Mouse (Mus musculus): ENCODE measurements around the gene Axl. TPM values are rescaled to one million over a fixed set of nuclear protein-coding genes. Genes with fewer than 3 reads are reported as not detected.

Gene Axl
- polyA plus RNA-seq, 1 experiment: 31.0 TPM

GRCm38 (mm10) chr7:25712801-25713200, 75.7 kb downstream of the Axl start:
- Histone ChIP-seq H3K4me1 (ENCODE audit: control insufficient read depth, insufficient read depth, low read length) (0 out of 2 replicates have a peak, but pooled peaks cover 3% of the 10 kb centered on the region), H3K4me3 (ENCODE audit: insufficient read depth, low read depth, low read length) (no peak overlapping the region), H3K27ac (ENCODE audit: insufficient read depth, low read depth, low read length) (no peak overlapping the region), H3K27me3 (replicated peaks; ENCODE audit: control insufficient read depth, insufficient read depth, low read length) (no peaks in the 10 kb centered on the region), H3K36me3 (ENCODE audit: control insufficient read depth, insufficient read depth, low read length) (no peaks in the 10 kb centered on the region; the same call in 1 of the 2 replicates)
- WGBS: 86% methylated on average over 9 of the region's 9 CpGs
- TF ChIP-seq CTCF (conservative IDR thresholded peaks at IDR 0.05; ENCODE audit: insufficient read depth, insufficient read length, low read depth, low read length) (no peak), POLR2A (IDR thresholded peaks at IDR 0.05; ENCODE audit: low read depth, low read length) (no peak)
- DNase-seq: no peak

GRCm38 (mm10) chr7:25711731-25712197, 76.7 kb downstream of the Axl start:
- Histone ChIP-seq H3K4me1 (ENCODE audit: control insufficient read depth, insufficient read depth, low read length) (0 out of 2 replicates have a peak, but pooled peaks cover 3% of the 10 kb centered on the region), H3K4me3 (ENCODE audit: insufficient read depth, low read depth, low read length) (no peak overlapping the region), H3K36me3 (ENCODE audit: control insufficient read depth, insufficient read depth, low read length) (no peaks in the 10 kb centered on the region; the same call in 1 of the 2 replicates), H3K27me3 (replicated peaks; ENCODE audit: control insufficient read depth, insufficient read depth, low read length) (no peaks in the 10 kb centered on the region), H3K27ac (ENCODE audit: insufficient read depth, low read depth, low read length) (no peak overlapping the region)
- DNase-seq: no peak
- TF ChIP-seq POLR2A (IDR thresholded peaks at IDR 0.05; ENCODE audit: low read depth, low read length) (no peak), CTCF (conservative IDR thresholded peaks at IDR 0.05; ENCODE audit: insufficient read depth, insufficient read length, low read depth, low read length) (no peak)
- WGBS: 60% methylated on average over 7 of the region's 7 CpGs

- H3K27ac ChIP-seq (ENCODE audit: insufficient read depth, low read depth, low read length): no peak overlapping the region
- no peak for DNase-seq
- H3K27me3 ChIP-seq (replicated peaks; ENCODE audit: control insufficient read depth, insufficient read depth, low read length): no peaks in the 10 kb centered on the region
- 0 out of 2 replicates have a peak, but pooled peaks cover 3% of the 10 kb centered on the region for H3K4me1 ChIP-seq (ENCODE audit: control insufficient read depth, insufficient read depth, low read length)
- H3K4me3 ChIP-seq (ENCODE audit: insufficient read depth, low read depth, low read length): no peak overlapping the region
- no peaks in the 10 kb centered on the region; the same call in 1 of the 2 replicates for H3K36me3 ChIP-seq (ENCODE audit: control insufficient read depth, insufficient read depth, low read length)
- WGBS: 67% methylated on average over 5 of the region's 5 CpGs
- TF ChIP-seq POLR2A (IDR thresholded peaks at IDR 0.05; ENCODE audit: low read depth, low read length): no peak
- no peak for TF ChIP-seq CTCF (conservative IDR thresholded peaks at IDR 0.05; ENCODE audit: insufficient read depth, insufficient read length, low read depth, low read length)
These were observed 77.3 kb downstream of the Axl start for GRCm38 (mm10) chr7:25711165-25711564.

- Histone ChIP-seq H3K36me3 (ENCODE audit: control insufficient read depth, insufficient read depth, low read length) (no peaks in the 10 kb centered on the region; the same call in 1 of the 2 replicates), H3K27ac (ENCODE audit: insufficient read depth, low read depth, low read length) (no peak overlapping the region), H3K27me3 (replicated peaks; ENCODE audit: control insufficient read depth, insufficient read depth, low read length) (no peaks in the 10 kb centered on the region), H3K4me1 (ENCODE audit: control insufficient read depth, insufficient read depth, low read length) (0 out of 2 replicates have a peak, but pooled peaks cover 3% of the 10 kb centered on the region), H3K4me3 (ENCODE audit: insufficient read depth, low read depth, low read length) (no peak overlapping the region)
- WGBS: 13% methylated on average over 7 of the region's 7 CpGs
- no peak for DNase-seq
- TF ChIP-seq CTCF (conservative IDR thresholded peaks at IDR 0.05; ENCODE audit: insufficient read depth, insufficient read length, low read depth, low read length): no peak
- TF ChIP-seq POLR2A (IDR thresholded peaks at IDR 0.05; ENCODE audit: low read depth, low read length): no peak
These were observed 77.9 kb downstream of the Axl start for GRCm38 (mm10) chr7:25710519-25711130.

GRCm38 (mm10) chr7:25709961-25710360, 78.5 kb downstream of the Axl start:
- no peak overlapping the region for H3K27ac ChIP-seq (ENCODE audit: insufficient read depth, low read depth, low read length)

GRCm38 (mm10) chr7:25707581-25708292, 80.8 kb downstream of the Axl start:
- Histone ChIP-seq H3K4me1 (ENCODE audit: control insufficient read depth, insufficient read depth, low read length) (0 out of 2 replicates have a peak, but pooled peaks cover 3% of the 10 kb centered on the region), H3K36me3 (ENCODE audit: control insufficient read depth, insufficient read depth, low read length) (no peaks in the 10 kb centered on the region), H3K4me3 (ENCODE audit: insufficient read depth, low read depth, low read length) (no peak overlapping the region), H3K27me3 (replicated peaks; ENCODE audit: control insufficient read depth, insufficient read depth, low read length) (no peaks in the 10 kb centered on the region), H3K27ac (ENCODE audit: insufficient read depth, low read depth, low read length) (peak overlapping the region; percentile 66)
- DNase-seq: peak; percentile 79
- 43% methylated on average over 15 of the region's 15 CpGs for WGBS
- TF ChIP-seq CTCF (conservative IDR thresholded peaks at IDR 0.05; ENCODE audit: insufficient read depth, insufficient read length, low read depth, low read length): no peak
- TF ChIP-seq POLR2A (IDR thresholded peaks at IDR 0.05; ENCODE audit: low read depth, low read length): no peak

More at GRCm38 (mm10) chr7:25709961-25710360, 78.5 kb downstream of the Axl start:
- Histone ChIP-seq H3K4me1 (ENCODE audit: control insufficient read depth, insufficient read depth, low read length) (0 out of 2 replicates have a peak, but pooled peaks cover 3% of the 10 kb centered on the region), H3K27me3 (replicated peaks; ENCODE audit: control insufficient read depth, insufficient read depth, low read length) (no peaks in the 10 kb centered on the region), H3K4me3 (ENCODE audit: insufficient read depth, low read depth, low read length) (no peak overlapping the region), H3K36me3 (ENCODE audit: control insufficient read depth, insufficient read depth, low read length) (no peaks in the 10 kb centered on the region; the same call in 1 of the 2 replicates)
- DNase-seq: no peak
- 14% methylated on average over 12 of the region's 12 CpGs for WGBS
- TF ChIP-seq CTCF (conservative IDR thresholded peaks at IDR 0.05; ENCODE audit: insufficient read depth, insufficient read length, low read depth, low read length): no peak
- TF ChIP-seq POLR2A (IDR thresholded peaks at IDR 0.05; ENCODE audit: low read depth, low read length): no peak

Other genes starting within 250 kb of the Axl start
- 36.3 and 41.2 TPM in 2 replicates for gene Ceacam2, start 248.8 kb downstream of the Axl start, polyA plus RNA-seq (2012; rRNA removed)
- gene Erich4, start 172.8 kb downstream of the Axl start, polyA plus RNA-seq (2012; rRNA removed): 31.4 and 49.7 TPM in 2 replicates
- gene Dmac2, start 169.3 kb downstream of the Axl start, polyA plus RNA-seq (2012; rRNA removed): 114 and 134 TPM in 2 replicates
- 9.6 and 10.6 TPM in 2 replicates for gene B3gnt8, start 162.1 kb downstream of the Axl start, polyA plus RNA-seq (2012; rRNA removed)
- 675 and 763 TPM in 2 replicates for gene Bckdha, start 129.7 kb downstream of the Axl start, polyA plus RNA-seq (2012; rRNA removed)
- 64.9 and 70.1 TPM in 2 replicates for gene Exosc5, start 129.5 kb downstream of the Axl start, polyA plus RNA-seq (2012; rRNA removed)
- gene Tmem91, start 113.5 kb downstream of the Axl start, polyA plus RNA-seq (2012; rRNA removed): 0.27 and 0.48 TPM in 2 replicates
- 63.1 and 70.4 TPM in 2 replicates for gene B9d2, start 107.9 kb downstream of the Axl start, polyA plus RNA-seq (2012; rRNA removed)
- gene Tgfb1, start 101.7 kb downstream of the Axl start, polyA plus RNA-seq (2012; rRNA removed): 18.9 and 24.5 TPM in 2 replicates
- 52.5 and 53.5 TPM in 2 replicates for gene Ccdc97, start 69.6 kb downstream of the Axl start, polyA plus RNA-seq (2012; rRNA removed)
- gene Hnrnpul1, start 33.9 kb downstream of the Axl start, polyA plus RNA-seq (2012; rRNA removed): 33.3 and 41.7 TPM in 2 replicates
- gene Cyp2s1, start 28.2 kb upstream of the Axl start, polyA plus RNA-seq (2012; rRNA removed): 22.1 and 26.2 TPM in 2 replicates
- gene Cyp2b10, start 108.9 kb upstream of the Axl start, polyA plus RNA-seq (2012; rRNA removed): not detected in 2 replicates

Data from kidney, adult 2 months (tissue).